Mouse (Mus musculus) lung, adult 2 months (tissue): Measurements from ENCODE around the gene Sgms2.

Experiments used
- CTCF ChIP-seq: fragments of 200-500 bp; IDR thresholded peaks from 2 replicates; pipeline ENCODE4 v1.5.1; 2011; ENCODE audit warnings: mild to moderate bottlenecking, low read length, control low read depth; ENCODE audit not compliant: insufficient read depth
- POLR2A ChIP-seq: fragments of 200-500 bp; IDR thresholded peaks from 2 replicates; pipeline ENCODE4 v1.6.1; 2011; ENCODE audit warnings: low read depth, mild to moderate bottlenecking, control low read depth, low read length, borderline replicate concordance; ENCODE audit errors: extremely low read depth

GRCm38 (mm10) chr3:131471836-131472235, 19.4 kb downstream of the Sgms2 start:
- TF ChIP-seq POLR2A, result no peak
- no peak for TF ChIP-seq CTCF
